Mouse (Mus musculus): ENCODE data around the gene Cacna1a.

Gene Cacna1a

GRCm38 (mm10) chr8:84539376-84539775 is 151.1 kb downstream of the Cacna1a start:
- no peak for DNase-seq (ENCODE audit: low spot score)

- DNase-seq (ENCODE audit: low spot score), result no peak
Measured at GRCm38 (mm10) chr8:84542481-84542880, 154.2 kb downstream of the Cacna1a start.

GRCm38 (mm10) chr8:84545522-84545921 is 157.3 kb downstream of the Cacna1a start:
- DNase-seq (ENCODE audit: low spot score), result no peak

- DNase-seq (ENCODE audit: low spot score), result no peak
Measured at GRCm38 (mm10) chr8:84552457-84552856, 164.2 kb downstream of the Cacna1a start.

- no peak for DNase-seq (ENCODE audit: low spot score)
Measured at GRCm38 (mm10) chr8:84553106-84553505, 164.9 kb downstream of the Cacna1a start.

- no peak for DNase-seq (ENCODE audit: low spot score)
Measured at GRCm38 (mm10) chr8:84553617-84554016, 165.4 kb downstream of the Cacna1a start.

GRCm38 (mm10) chr8:84554301-84555027 is 166.2 kb downstream of the Cacna1a start:
- DNase-seq (ENCODE audit: low spot score), result peak; percentile 59

GRCm38 (mm10) chr8:84555269-84555668 is 167.0 kb downstream of the Cacna1a start:
- DNase-seq (ENCODE audit: low spot score), result no peak

GRCm38 (mm10) chr8:84557936-84558335 is 169.7 kb downstream of the Cacna1a start:
- DNase-seq (ENCODE audit: low spot score), result no peak

- no peak for DNase-seq (ENCODE audit: low spot score)
Measured at GRCm38 (mm10) chr8:84559121-84559604, 170.9 kb downstream of the Cacna1a start.

- DNase-seq (ENCODE audit: low spot score), result no peak
Measured at GRCm38 (mm10) chr8:84561698-84562097, 173.5 kb downstream of the Cacna1a start.

GRCm38 (mm10) chr8:84564042-84564441 is 175.8 kb downstream of the Cacna1a start:
- DNase-seq (ENCODE audit: low spot score), result no peak

GRCm38 (mm10) chr8:84565577-84566360 is 177.5 kb downstream of the Cacna1a start:
- DNase-seq (ENCODE audit: low spot score), result no peak

- no peak for DNase-seq (ENCODE audit: low spot score)
Measured at GRCm38 (mm10) chr8:84566816-84567413, 178.7 kb downstream of the Cacna1a start.

- no peak for DNase-seq (ENCODE audit: low spot score)
Measured at GRCm38 (mm10) chr8:84567541-84567940, 179.3 kb downstream of the Cacna1a start.

- no peak for DNase-seq (ENCODE audit: low spot score)
Measured at GRCm38 (mm10) chr8:84568737-84569136, 180.5 kb downstream of the Cacna1a start.

- no peak for DNase-seq (ENCODE audit: low spot score)
Measured at GRCm38 (mm10) chr8:84569921-84570673, 181.9 kb downstream of the Cacna1a start.

GRCm38 (mm10) chr8:84577432-84577831 is 189.2 kb downstream of the Cacna1a start:
- no peak for DNase-seq (ENCODE audit: low spot score)

- no peak for DNase-seq (ENCODE audit: low spot score)
Measured at GRCm38 (mm10) chr8:84579595-84579994, 191.4 kb downstream of the Cacna1a start.

GRCm38 (mm10) chr8:84585311-84585710 is 197.1 kb downstream of the Cacna1a start:
- DNase-seq (ENCODE audit: low spot score), result no peak

- no peak for DNase-seq (ENCODE audit: low spot score)
Measured at GRCm38 (mm10) chr8:84586221-84586620, 198.0 kb downstream of the Cacna1a start.

GRCm38 (mm10) chr8:84588498-84588897 is 200.3 kb downstream of the Cacna1a start:
- no peak for DNase-seq (ENCODE audit: low spot score)
